Mouse (Mus musculus): ENCODE measurements at regions not wholly inside any gene's neighbourhood (a gene's known extent, or its start where the extent isn't known, plus 50 kb on each side); places are given as distances from the start of the nearest gene placed in this dataset.

GRCm38 (mm10) chr17:67569865-67570264 lies 62.7 kb downstream of the Lrrc30 start:
- DNase-seq (ENCODE audit: low spot score), result no peak

GRCm38 (mm10) chr17:67566216-67566615 lies 66.3 kb downstream of the Lrrc30 start:
- no peak for DNase-seq (ENCODE audit: low spot score)

GRCm38 (mm10) chr17:67565746-67566145 lies 66.8 kb downstream of the Lrrc30 start:
- no peak for DNase-seq (ENCODE audit: low spot score)

GRCm38 (mm10) chr17:67564845-67565244 lies 67.7 kb downstream of the Lrrc30 start:
- DNase-seq (ENCODE audit: low spot score), result no peak

- no peak for DNase-seq (ENCODE audit: low spot score)
These were observed 69.5 kb downstream of the Lrrc30 start for GRCm38 (mm10) chr17:67563036-67563435.

GRCm38 (mm10) chr17:67561802-67562201 lies 70.7 kb downstream of the Lrrc30 start:
- DNase-seq (ENCODE audit: low spot score), result no peak

GRCm38 (mm10) chr17:67557351-67557870 lies 75.1 kb downstream of the Lrrc30 start:
- no peak for DNase-seq (ENCODE audit: low spot score)

GRCm38 (mm10) chr17:67552581-67553139 lies 79.9 kb downstream of the Lrrc30 start:
- no peak for DNase-seq (ENCODE audit: low spot score)

- DNase-seq (ENCODE audit: low spot score), result no peak
These were observed 83.4 kb downstream of the Lrrc30 start for GRCm38 (mm10) chr17:67548966-67549700.

GRCm38 (mm10) chr17:67544410-67544809 lies 88.1 kb downstream of the Lrrc30 start:
- DNase-seq (ENCODE audit: low spot score), result no peak

GRCm38 (mm10) chr17:67532331-67532730 lies 100.2 kb downstream of the Lrrc30 start:
- DNase-seq (ENCODE audit: low spot score), result no peak

GRCm38 (mm10) chr17:67520848-67521411 lies 111.6 kb downstream of the Lrrc30 start:
- no peak for DNase-seq (ENCODE audit: low spot score)

- DNase-seq (ENCODE audit: low spot score), result no peak
These were observed 116.8 kb downstream of the Lrrc30 start for GRCm38 (mm10) chr17:67515601-67516147.

- no peak for DNase-seq (ENCODE audit: low spot score)
These were observed 117.9 kb downstream of the Lrrc30 start for GRCm38 (mm10) chr17:67514387-67515241.

- peak; percentile 10 for DNase-seq (ENCODE audit: low spot score)
These were observed 119.6 kb downstream of the Lrrc30 start for GRCm38 (mm10) chr17:67512699-67513450.

GRCm38 (mm10) chr17:67512008-67512407 lies 120.5 kb downstream of the Lrrc30 start:
- no peak for DNase-seq (ENCODE audit: low spot score)

GRCm38 (mm10) chr17:67509921-67510320 lies 122.6 kb downstream of the Lrrc30 start:
- DNase-seq (ENCODE audit: low spot score), result no peak

- DNase-seq (ENCODE audit: low spot score), result no peak
These were observed 123.4 kb downstream of the Lrrc30 start for GRCm38 (mm10) chr17:67509091-67509618.

- DNase-seq (ENCODE audit: low spot score), result no peak
These were observed 124.2 kb downstream of the Lrrc30 start for GRCm38 (mm10) chr17:67508353-67508752.

- DNase-seq (ENCODE audit: low spot score), result no peak
These were observed 126.1 kb downstream of the Lrrc30 start for GRCm38 (mm10) chr17:67506466-67506865.

- DNase-seq (ENCODE audit: low spot score), result no peak
These were observed 128.0 kb downstream of the Lrrc30 start for GRCm38 (mm10) chr17:67504502-67505033.

Measured in yolk sac, embryonic 10.5 days (tissue).